Mouse (Mus musculus) midbrain, embryonic 16.5 days (tissue): ENCODE results near the gene Phf8. TPM values are rescaled to one million over a fixed set of nuclear protein-coding genes. Genes with fewer than 3 reads are reported as not detected.

Source experiments
- ATAC-seq: fragments of 200-750 bp; cut with Nextera tagmentation; 2 replicates; pipeline ENCODE4 v1.8.0; 2017; ENCODE audit warnings: moderate TSS enrichment
- H3K27ac ChIP-seq: fragments of 300-500 bp; sonication (generic); 2 replicates; pipeline ENCODE4 v1.5.1; 2014; ENCODE audit warnings: mild to moderate bottlenecking, low read length, mixed read lengths
- H3K27me3 ChIP-seq: fragments of 300-500 bp; sonication (generic); 2 replicates; pipeline ENCODE4 v1.6.1; 2014; ENCODE audit warnings: low read depth, low read length, mixed read lengths; ENCODE audit not compliant: control insufficient read depth, insufficient read depth
- H3K36me3 ChIP-seq: fragments of 300-500 bp; sonication (generic); 2 replicates; pipeline ENCODE4 v1.6.1; 2014; ENCODE audit warnings: mild to moderate bottlenecking, low read length, moderate library complexity, mixed read lengths; ENCODE audit not compliant: control insufficient read depth, insufficient read depth
- H3K4me1 ChIP-seq: fragments of 300-500 bp; sonication (generic); 2 replicates; pipeline ENCODE4 v1.6.1; 2014; ENCODE audit warnings: mild to moderate bottlenecking, low read length, mixed read lengths; ENCODE audit not compliant: control insufficient read depth, insufficient read depth
- H3K4me2 ChIP-seq: fragments of 300-500 bp; sonication (generic); 2 replicates; pipeline ENCODE4 v1.6.1; 2014; ENCODE audit warnings: mild to moderate bottlenecking, low read length, mixed read lengths
- H3K4me3 ChIP-seq: fragments of 300-500 bp; sonication (generic); 2 replicates; pipeline ENCODE4 v1.5.1; 2014; ENCODE audit warnings: low read depth, mild to moderate bottlenecking, low read length, moderate library complexity, mixed read lengths
- H3K9ac ChIP-seq: fragments of 300-500 bp; sonication (generic); 2 replicates; pipeline ENCODE4 v1.6.1; 2014; ENCODE audit warnings: low read depth, low read length, mixed read lengths
- H3K9me3 ChIP-seq: fragments of 300-500 bp; sonication (generic); replicated peaks from 2 replicates; pipeline ENCODE4 v1.6.1; 2014; ENCODE audit warnings: mild to moderate bottlenecking, low read length, mixed read lengths; ENCODE audit not compliant: control insufficient read depth, poor library complexity, severe bottlenecking
- WGBS: fragments of 180-500 bp; shearing (Covaris S2); extraction: QIAGEN DNeasy Blood & Tissue Kit; methylation state at CpG from one replicate; pipeline ENCODE4 v1.1.7; 2014; 5-methylcytosine and 5-hydroxymethylcytosine counted together
- polyA plus RNA-seq: library from polyadenylated mRNA; unstranded; fragments of >200 nt; fragmentation: Nextera tagmentation; extraction: Ambion mirVana; gene quantifications from 2 replicates; pipeline ENCODE4 v1.2.1, GENCODE M21; 2015

The Phf8 gene
- polyA plus RNA-seq, 1 experiment from 2014 or later = 22.1 TPM

DNA sequence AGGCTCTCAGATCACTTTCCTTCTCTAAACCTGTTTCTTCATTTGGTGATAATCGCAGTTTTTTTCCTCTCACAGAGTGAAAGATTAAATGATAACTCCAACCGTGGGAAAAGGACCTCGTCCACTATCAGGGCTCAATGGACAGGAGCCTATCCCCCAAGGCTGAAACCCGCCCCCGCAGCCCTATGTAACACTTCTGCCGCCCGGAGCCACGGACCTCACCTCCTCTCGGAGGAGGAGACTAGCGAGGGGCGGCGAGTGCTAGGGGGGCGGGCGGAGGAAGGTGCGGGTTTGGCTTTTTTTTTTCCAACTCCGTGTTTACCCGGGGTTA, 380 bp upstream of the Phf8 start:
- Histone ChIP-seq H3K9me3 (no peaks in the 10 kb centered on the region), H3K4me2 (peak overlapping the region; percentile 50), H3K27ac (peak overlapping the region; percentile 97), H3K4me3 (peak overlapping the region; percentile 57), H3K27me3 (no peaks in the 10 kb centered on the region), H3K36me3 (no peaks in the 10 kb centered on the region), H3K9ac (peak overlapping the region; percentile 73), H3K4me1 (peaks cover 3% of the 10 kb centered on the region; the same call in 1 of the 2 replicates)
- WGBS = 28% methylated on average over 17 of the region's 17 CpGs
- peak; percentile 54; the same call in 1 of the 2 replicates for ATAC-seq

- Histone ChIP-seq H3K4me2 (peak overlapping the region; percentile 71), H3K9me3 (no peaks in the 10 kb centered on the region), H3K27ac (peak overlapping the region; percentile 97), H3K4me3 (peak overlapping the region; percentile 57), H3K4me1 (peaks cover 3% of the 10 kb centered on the region; the same call in 1 of the 2 replicates), H3K36me3 (no peaks in the 10 kb centered on the region), H3K9ac (peak overlapping the region; percentile 77), H3K27me3 (no peaks in the 10 kb centered on the region)
- WGBS = 17% methylated on average over 24 of the region's 25 CpGs
- no peak for ATAC-seq
Observed at GRCm38 (mm10) chrX:151521786-151522522, 1.5 kb downstream of the Phf8 start.

DNA sequence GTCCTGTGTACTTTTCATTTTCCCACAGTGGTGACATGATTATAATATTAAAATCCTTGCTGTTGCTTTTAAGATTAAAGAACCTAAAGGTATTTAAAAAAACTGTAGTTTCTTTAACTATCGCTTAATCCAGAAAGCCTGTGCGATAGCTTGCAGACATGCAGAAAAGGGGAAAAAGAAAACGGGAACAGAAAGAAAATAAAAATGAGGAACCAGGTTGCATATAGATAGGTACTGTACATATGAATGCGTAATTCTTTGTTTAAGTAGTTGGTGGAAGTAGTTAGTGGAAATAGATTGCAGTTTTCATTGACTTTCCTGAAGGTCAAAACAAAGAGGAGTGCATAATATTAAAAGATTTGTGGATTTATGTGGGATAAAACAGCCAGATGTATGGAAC, 32.9 kb downstream of the Phf8 start:
- H3K27ac ChIP-seq = no peak overlapping the region
- no peaks in the 10 kb centered on the region for H3K9me3 ChIP-seq
- 97% methylated on average over 4 of the region's 4 CpGs for WGBS
- no peak overlapping the region for H3K9ac ChIP-seq
- H3K36me3 ChIP-seq = no peaks in the 10 kb centered on the region
- no peaks in the 10 kb centered on the region for H3K4me1 ChIP-seq
- no peak overlapping the region for H3K4me2 ChIP-seq
- no peak for ATAC-seq
- H3K27me3 ChIP-seq = no peaks in the 10 kb centered on the region
- H3K4me3 ChIP-seq = no peak overlapping the region

DNA sequence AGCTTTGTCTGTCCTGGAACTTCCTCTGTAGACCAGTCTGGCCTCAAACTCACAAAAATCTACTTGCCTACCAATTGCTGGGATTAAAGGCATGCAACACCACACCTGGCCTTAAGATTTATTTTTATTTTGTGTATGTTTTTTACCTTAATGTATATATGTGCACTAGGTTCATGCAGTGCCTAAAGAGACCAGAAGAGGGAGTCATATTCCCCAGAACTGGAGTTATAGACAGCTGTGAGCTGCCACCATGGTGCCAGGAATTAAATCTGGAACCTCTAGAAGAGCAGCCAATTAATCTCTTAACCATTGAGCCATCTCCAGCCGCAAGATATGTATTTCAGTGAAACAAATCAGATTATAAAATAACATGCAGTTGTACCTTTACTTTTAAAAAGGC, 54.7 kb downstream of the Phf8 start:
- Histone ChIP-seq H3K4me1 (no peaks in the 10 kb centered on the region), H3K4me2 (no peak overlapping the region), H3K9me3 (no peaks in the 10 kb centered on the region), H3K27ac (no peak overlapping the region), H3K36me3 (peaks cover 2% of the 10 kb centered on the region; the same call in 1 of the 2 replicates), H3K4me3 (no peak overlapping the region), H3K9ac (no peak overlapping the region), H3K27me3 (no peaks in the 10 kb centered on the region)
- WGBS = 86% methylated on average over 1 of the region's 1 CpGs
- ATAC-seq = no peak

DNA sequence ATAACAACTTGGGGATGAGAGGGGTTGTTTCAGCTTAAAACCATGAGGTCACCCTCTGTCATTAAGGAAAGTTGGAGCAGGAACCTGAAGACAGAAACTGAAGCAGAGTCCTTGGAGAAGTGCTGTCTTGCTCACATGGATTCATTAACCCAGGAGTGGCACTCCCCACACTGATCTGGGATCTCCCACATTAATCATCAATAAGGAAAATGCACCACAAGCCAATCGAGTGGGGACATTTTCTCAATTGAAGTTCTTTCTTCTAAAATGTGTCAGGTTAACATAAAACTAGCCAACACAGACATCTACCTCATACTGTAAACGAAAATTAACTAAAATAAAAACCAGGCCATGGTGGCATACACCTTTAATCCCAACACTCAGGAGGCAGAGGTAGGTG, 122.9 kb downstream of the Phf8 start:
- no peak overlapping the region for H3K4me3 ChIP-seq
- H3K9me3 ChIP-seq = no peaks in the 10 kb centered on the region
- H3K36me3 ChIP-seq = no peaks in the 10 kb centered on the region
- no peak overlapping the region for H3K27ac ChIP-seq
- H3K9ac ChIP-seq = no peak overlapping the region
- no peak overlapping the region for H3K4me2 ChIP-seq
- no peaks in the 10 kb centered on the region for H3K4me1 ChIP-seq
- WGBS = 81% methylated on average over 2 of the region's 2 CpGs
- H3K27me3 ChIP-seq = no peaks in the 10 kb centered on the region; the same call in 1 of the 2 replicates
- ATAC-seq = no peak

GRCm38 (mm10) chrX:151653744-151654143, 133.3 kb downstream of the Phf8 start:
- Histone ChIP-seq H3K27ac (no peak overlapping the region), H3K9me3 (no peaks in the 10 kb centered on the region), H3K36me3 (no peaks in the 10 kb centered on the region), H3K4me2 (no peak overlapping the region), H3K9ac (no peak overlapping the region), H3K4me3 (no peak overlapping the region), H3K27me3 (no peaks in the 10 kb centered on the region), H3K4me1 (no peaks in the 10 kb centered on the region)
- 67% methylated on average over 2 of the region's 2 CpGs for WGBS
- no peak for ATAC-seq

DNA sequence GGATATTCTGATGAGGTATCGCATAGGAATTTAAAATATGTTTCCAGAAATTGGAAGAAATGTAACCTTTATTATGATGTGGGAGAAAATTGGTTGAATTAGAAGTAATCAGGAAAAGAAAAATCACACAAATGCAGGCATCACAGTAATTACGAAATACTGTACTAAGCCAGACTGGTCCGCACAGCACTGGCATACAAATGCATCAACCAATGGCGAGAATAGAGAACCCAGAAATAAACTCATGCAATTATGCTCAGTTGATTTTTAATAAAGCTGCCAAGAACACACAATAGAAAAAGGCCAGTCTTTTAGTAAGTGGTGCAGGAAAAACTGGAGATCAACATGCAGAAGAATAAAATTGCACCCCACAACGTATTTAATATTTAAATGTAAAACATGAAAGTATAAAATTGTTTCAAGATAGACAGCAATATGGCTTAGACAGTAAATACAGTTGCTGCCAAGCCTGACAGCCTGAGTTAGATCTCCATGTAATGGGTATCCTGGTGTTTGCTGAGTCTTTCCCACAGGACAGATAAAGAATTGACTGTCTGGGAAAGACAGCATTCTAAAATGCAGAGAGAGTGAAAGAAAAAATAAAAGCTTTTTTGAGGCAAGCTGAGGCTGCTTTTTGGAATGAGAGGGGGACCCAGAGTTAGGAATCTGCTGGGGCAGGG, 154.2 kb downstream of the Phf8 start:
- no peak overlapping the region for H3K4me2 ChIP-seq
- no peaks in the 10 kb centered on the region for H3K9me3 ChIP-seq
- H3K36me3 ChIP-seq = no peaks in the 10 kb centered on the region
- H3K27me3 ChIP-seq = no peaks in the 10 kb centered on the region
- no peak for ATAC-seq
- no peak overlapping the region for H3K4me3 ChIP-seq
- H3K27ac ChIP-seq = no peak overlapping the region
- 80% methylated on average over 5 of the region's 5 CpGs for WGBS
- no peak overlapping the region for H3K9ac ChIP-seq
- no peaks in the 10 kb centered on the region for H3K4me1 ChIP-seq

Other genes starting within 250 kb of the Phf8 start
- 8.2 and 8.5 TPM in 2 replicates for gene Fam120c, start 176.5 kb upstream of the Phf8 start, polyA plus RNA-seq